Mouse (Mus musculus): ENCODE measurements around the gene Ext2.

- TF ChIP-seq GATA1 (IDR thresholded peaks at IDR 0.05; ENCODE audit: borderline replicate concordance, low read length) (no peak), FLI1 (IDR thresholded peaks at IDR 0.05; ENCODE audit: low read length) (no peak)
Observed at GRCm38 (mm10) chr2:93758298-93758697, 64.1 kb downstream of the Ext2 start.

Data from megakaryocyte, embryonic 14.5 days (primary cell).